Mouse (Mus musculus) heart, embryonic 15.5 days (tissue): ENCODE data around the gene Ghrh. TPM values are rescaled to one million over a fixed set of nuclear protein-coding genes. Genes with fewer than 3 reads are reported as not detected.
A peak's percentile ranks its signal among the peaks of the same experiment; 100 is the strongest.

ENCODE experiments used
- ATAC-seq: fragments of 200-750 bp; cut with Nextera tagmentation; replicated peaks from 2 replicates; pipeline ENCODE4 v1.8.0; 2017; ENCODE audit warnings: low read depth, moderate TSS enrichment; ENCODE audit not compliant: insufficient number of reproducible peaks, insufficient read depth, low FRiP score
- H3K27ac ChIP-seq: fragments of 300-500 bp; sonication (generic); 2 replicates; pipeline ENCODE4 v1.5.1; 2015; ENCODE audit warnings: mild to moderate bottlenecking, inconsistent platforms
- H3K27me3 ChIP-seq: fragments of 300-500 bp; sonication (generic); 2 replicates; pipeline ENCODE4 v1.6.1; 2015; ENCODE audit warnings: inconsistent platforms
- H3K36me3 ChIP-seq: fragments of 300-500 bp; sonication (generic); 2 replicates; pipeline ENCODE4 v1.6.1; 2015; ENCODE audit warnings: mild to moderate bottlenecking, inconsistent platforms
- H3K4me1 ChIP-seq: fragments of 300-500 bp; sonication (generic); replicated peaks from 2 replicates; pipeline ENCODE4 v1.6.1; 2015; ENCODE audit warnings: inconsistent platforms
- H3K4me2 ChIP-seq: fragments of 300-500 bp; sonication (generic); 2 replicates; pipeline ENCODE4 v1.6.1; 2015; ENCODE audit warnings: inconsistent platforms, mild to moderate bottlenecking, moderate library complexity
- H3K4me3 ChIP-seq: fragments of 300-500 bp; sonication (generic); 2 replicates; pipeline ENCODE4 v1.5.1; 2015; ENCODE audit warnings: mild to moderate bottlenecking, inconsistent platforms
- H3K9ac ChIP-seq: fragments of 300-500 bp; sonication (generic); 2 replicates; pipeline ENCODE4 v1.6.1; 2015; ENCODE audit warnings: mild to moderate bottlenecking, inconsistent platforms
- H3K9me3 ChIP-seq: fragments of 300-500 bp; sonication (generic); replicated peaks from 2 replicates; pipeline ENCODE4 v1.6.1; 2016; ENCODE audit warnings: inconsistent platforms
- WGBS: fragments of 180-500 bp; shearing (Covaris S2); methylation state at CpG from one replicate; pipeline ENCODE4 v1.1.7; 2015; ENCODE audit warnings: mixed read lengths; 5-methylcytosine and 5-hydroxymethylcytosine counted together
- polyA plus RNA-seq: library from polyadenylated mRNA; unstranded; fragments of >200 nt; fragmentation: Nextera tagmentation; extraction: Ambion mirVana; gene quantifications from 2 replicates; pipeline ENCODE4 v1.2.1, GENCODE M21; 2015

Gene Ghrh
- polyA plus RNA-seq, 1 experiment from 2014 or later: not detected

DNA sequence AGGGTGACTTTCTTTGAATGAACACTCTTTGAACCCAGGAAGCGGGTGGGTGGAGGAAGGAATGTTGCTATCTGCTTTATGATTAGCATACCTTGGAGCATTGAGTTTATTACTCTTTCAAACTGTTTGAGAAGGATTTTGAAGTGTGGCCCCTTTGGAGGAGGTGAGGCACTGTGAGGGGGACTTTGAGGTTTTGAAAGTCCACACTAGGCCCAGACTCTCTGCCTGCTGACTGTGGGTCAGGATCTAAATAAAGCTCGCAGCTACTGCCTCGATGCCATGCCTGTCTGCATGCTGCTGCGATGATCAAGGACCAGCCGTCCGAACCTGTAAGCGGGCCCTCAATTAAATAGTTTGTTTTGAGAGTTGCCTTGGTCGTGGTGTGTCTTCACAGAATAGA is 27.7 kb upstream of the Ghrh start:
- H3K4me3 ChIP-seq: no peak overlapping the region
- peaks cover 7% of the 10 kb centered on the region; the same call in 1 of the 2 replicates for H3K36me3 ChIP-seq
- peaks cover 46% of the 10 kb centered on the region for H3K4me1 ChIP-seq
- ATAC-seq: no peak
- H3K4me2 ChIP-seq: no peak overlapping the region
- no peaks in the 10 kb centered on the region for H3K9me3 ChIP-seq
- H3K9ac ChIP-seq: no peak overlapping the region; the same call in 1 of the 2 replicates
- H3K27ac ChIP-seq: no peak overlapping the region
- no peaks in the 10 kb centered on the region for H3K27me3 ChIP-seq
- WGBS: 37% methylated on average over 8 of the region's 8 CpGs

DNA sequence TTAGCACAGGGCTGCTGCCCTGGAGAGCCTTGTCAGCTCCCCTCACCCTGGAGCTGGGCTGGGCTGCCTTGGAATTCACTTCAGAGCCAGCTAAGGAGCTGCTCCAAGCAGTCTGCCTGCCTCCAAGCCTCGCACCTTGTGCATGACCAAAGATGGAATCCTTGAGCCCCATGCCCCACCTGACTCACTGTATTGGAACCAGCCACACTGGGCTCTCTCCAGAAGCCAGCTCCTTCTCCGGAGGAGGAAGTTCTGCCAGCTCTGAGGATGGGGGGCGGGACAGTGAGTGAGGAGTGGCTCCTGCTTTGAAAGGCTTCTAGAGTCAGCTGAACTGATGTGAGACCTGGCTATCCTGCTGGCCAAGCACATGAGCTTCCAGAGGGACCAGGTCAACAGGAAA is 26.4 kb upstream of the Ghrh start:
- Histone ChIP-seq H3K27ac (no peak overlapping the region), H3K4me2 (no peak overlapping the region), H3K4me3 (no peak overlapping the region), H3K9ac (no peak overlapping the region), H3K4me1 (peaks cover 49% of the 10 kb centered on the region), H3K27me3 (no peaks in the 10 kb centered on the region), H3K9me3 (no peaks in the 10 kb centered on the region), H3K36me3 (no peaks in the 10 kb centered on the region)
- ATAC-seq: no peak
- 60% methylated on average over 3 of the region's 3 CpGs for WGBS

GRCm38 (mm10) chr2:157371696-157372095 is 24.4 kb upstream of the Ghrh start:
- no peak overlapping the region for H3K27ac ChIP-seq
- ATAC-seq: no peak
- 48% methylated on average over 6 of the region's 6 CpGs for WGBS
- no peak overlapping the region for H3K4me3 ChIP-seq
- no peaks in the 10 kb centered on the region for H3K36me3 ChIP-seq
- H3K9me3 ChIP-seq: no peaks in the 10 kb centered on the region
- H3K9ac ChIP-seq: no peak overlapping the region
- no peaks in the 10 kb centered on the region for H3K27me3 ChIP-seq
- no peak overlapping the region for H3K4me2 ChIP-seq
- H3K4me1 ChIP-seq: peaks cover 52% of the 10 kb centered on the region

- H3K9me3 ChIP-seq: no peaks in the 10 kb centered on the region
- H3K36me3 ChIP-seq: no peaks in the 10 kb centered on the region
- peak overlapping the region; percentile 94 for H3K27ac ChIP-seq
- no peaks in the 10 kb centered on the region for H3K27me3 ChIP-seq
- H3K4me2 ChIP-seq: peak overlapping the region; percentile 81
- H3K9ac ChIP-seq: peak overlapping the region; percentile 94
- peak; percentile 1; the same call in 1 of the 2 replicates for ATAC-seq
- H3K4me1 ChIP-seq: peaks cover 32% of the 10 kb centered on the region
- WGBS: 3% methylated on average over 13 of the region's 13 CpGs
- H3K4me3 ChIP-seq: peak overlapping the region; percentile 95
Observed at GRCm38 (mm10) chr2:157367991-157368390, 20.7 kb upstream of the Ghrh start.

DNA sequence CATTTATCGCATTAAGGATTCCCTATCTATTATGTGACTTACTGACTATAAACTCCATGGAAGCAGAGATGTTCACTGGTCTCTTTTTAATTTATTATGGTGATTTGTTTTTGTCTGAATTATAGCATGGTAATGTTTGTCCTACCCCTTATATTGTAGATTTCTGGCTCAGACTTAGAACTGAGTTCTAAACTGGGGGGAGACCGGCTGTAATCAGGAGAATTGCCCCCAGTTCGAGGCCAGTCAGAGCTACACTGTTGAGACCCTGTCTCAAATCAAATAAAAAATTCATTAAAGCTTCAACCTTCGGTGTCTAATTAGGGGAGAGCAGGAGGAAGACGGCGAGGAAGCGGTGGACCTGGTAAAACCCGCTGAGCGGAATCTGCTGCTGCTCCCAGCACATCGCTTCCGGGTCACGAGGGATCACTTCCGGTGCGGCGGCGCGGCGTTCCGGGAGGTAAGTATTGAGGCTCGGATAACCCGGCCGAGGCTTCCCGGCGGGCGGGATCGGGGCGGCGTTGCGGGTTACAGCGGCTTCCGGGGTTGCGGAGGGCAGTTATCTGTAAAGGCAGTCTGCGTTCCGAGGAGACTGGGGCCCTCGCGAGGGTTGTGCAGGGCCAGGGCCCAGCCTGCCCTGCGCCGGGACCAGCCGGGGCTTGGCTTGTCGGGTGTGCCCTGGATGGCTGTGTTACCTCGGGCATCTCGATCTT is 20.0 kb upstream of the Ghrh start, which contains the start of gene Manbal:
TSS of gene Manbal (plus strand) at position 411 of the 710 bp plus-strand sequence.
- Histone ChIP-seq H3K4me2 (peak within 1 kb of the TSS; percentile 81), H3K9me3 (no peaks in the 10 kb centered on the region), H3K36me3 (no peaks in the 10 kb centered on the region), H3K27me3 (no peaks in the 10 kb centered on the region), H3K4me1 (peaks cover 27% of the 10 kb centered on the region), H3K4me3 (peak within 1 kb of the TSS; percentile 95), H3K27ac (peak within 1 kb of the TSS; percentile 94), H3K9ac (peak within 1 kb of the TSS; percentile 94)
- 4% methylated on average over 42 of the region's 42 CpGs for WGBS
- ATAC-seq: peak; percentile 80

- 61% methylated on average over 9 of the region's 9 CpGs for WGBS
- H3K4me2 ChIP-seq: peak overlapping the region; percentile 81
- H3K9ac ChIP-seq: no peak overlapping the region
- H3K4me3 ChIP-seq: peak overlapping the region; percentile 95
- H3K27ac ChIP-seq: peak overlapping the region; percentile 94; the same call in 1 of the 2 replicates
- no peaks in the 10 kb centered on the region for H3K27me3 ChIP-seq
- H3K4me1 ChIP-seq: peaks cover 25% of the 10 kb centered on the region
- no peaks in the 10 kb centered on the region for H3K9me3 ChIP-seq
- no peaks in the 10 kb centered on the region for H3K36me3 ChIP-seq
- no peak for ATAC-seq
Observed at GRCm38 (mm10) chr2:157366762-157367161, 19.5 kb upstream of the Ghrh start.

DNA sequence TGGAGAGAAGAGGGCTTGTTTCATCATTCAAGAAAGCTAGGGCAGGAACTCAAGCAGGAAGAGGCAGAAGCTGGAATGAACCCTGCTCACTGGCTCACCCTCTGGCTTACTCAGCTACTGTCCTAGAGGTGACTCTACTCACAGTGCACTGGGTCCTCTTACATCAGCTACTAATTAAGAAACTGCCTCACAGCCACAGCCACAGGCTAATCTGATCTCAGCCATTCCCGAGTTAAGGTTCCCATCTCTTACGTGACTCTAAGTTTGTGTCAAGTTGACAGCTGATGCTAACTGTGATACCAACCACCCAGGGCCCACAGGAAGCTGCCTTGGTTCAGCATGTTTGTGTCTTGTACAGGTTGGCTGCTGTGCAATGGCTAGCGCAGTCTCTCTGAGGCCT is 15.7 kb upstream of the Ghrh start:
- no peak for ATAC-seq
- Histone ChIP-seq H3K4me2 (no peak overlapping the region), H3K4me3 (no peak overlapping the region), H3K9ac (no peak overlapping the region), H3K27ac (no peak overlapping the region), H3K9me3 (no peaks in the 10 kb centered on the region), H3K27me3 (no peaks in the 10 kb centered on the region), H3K4me1 (peaks cover 12% of the 10 kb centered on the region), H3K36me3 (no peaks in the 10 kb centered on the region)
- 64% methylated on average over 3 of the region's 3 CpGs for WGBS

DNA sequence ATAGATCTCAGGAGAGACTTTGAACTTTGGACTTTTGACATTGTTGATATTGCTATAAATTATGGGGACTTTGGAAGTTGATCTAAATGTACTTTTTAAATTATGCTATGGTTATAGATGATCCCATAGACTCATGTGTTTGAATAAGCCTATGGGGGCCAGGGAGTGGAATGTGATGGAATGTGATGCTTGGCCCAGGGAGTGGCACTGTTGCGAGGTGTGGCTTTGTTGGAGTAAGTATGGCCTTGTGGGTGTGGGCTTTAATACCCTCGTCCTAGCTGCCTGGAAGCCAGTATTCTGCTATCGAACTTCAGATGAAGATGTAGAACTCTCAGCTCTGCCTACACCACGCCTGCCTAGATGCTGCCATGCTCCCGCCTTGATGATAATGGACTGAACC is 12.7 kb upstream of the Ghrh start:
- Histone ChIP-seq H3K4me1 (peaks cover 6% of the 10 kb centered on the region), H3K27ac (no peak overlapping the region), H3K27me3 (no peaks in the 10 kb centered on the region), H3K9ac (no peak overlapping the region), H3K9me3 (no peaks in the 10 kb centered on the region), H3K4me3 (no peak overlapping the region), H3K4me2 (no peak overlapping the region), H3K36me3 (no peaks in the 10 kb centered on the region)
- 76% methylated on average over 5 of the region's 5 CpGs for WGBS
- no peak for ATAC-seq

GRCm38 (mm10) chr2:157354106-157354505 is 6.8 kb upstream of the Ghrh start:
- Histone ChIP-seq H3K9ac (no peak overlapping the region), H3K36me3 (no peaks in the 10 kb centered on the region), H3K27ac (no peak overlapping the region), H3K4me2 (no peak overlapping the region), H3K27me3 (no peaks in the 10 kb centered on the region), H3K4me3 (no peak overlapping the region), H3K9me3 (no peaks in the 10 kb centered on the region), H3K4me1 (no peaks in the 10 kb centered on the region)
- WGBS: 67% methylated on average over 3 of the region's 3 CpGs
- ATAC-seq: no peak

- 68% methylated on average over 4 of the region's 4 CpGs for WGBS
- Histone ChIP-seq H3K9ac (no peak overlapping the region), H3K27ac (no peak overlapping the region), H3K36me3 (no peaks in the 10 kb centered on the region), H3K9me3 (no peaks in the 10 kb centered on the region), H3K4me3 (no peak overlapping the region), H3K27me3 (no peaks in the 10 kb centered on the region), H3K4me1 (no peaks in the 10 kb centered on the region), H3K4me2 (no peak overlapping the region)
- ATAC-seq: no peak
Observed at GRCm38 (mm10) chr2:157353183-157353582, 5.9 kb upstream of the Ghrh start.

- Histone ChIP-seq H3K36me3 (no peaks in the 10 kb centered on the region), H3K27ac (no peak overlapping the region), H3K4me3 (no peak overlapping the region), H3K27me3 (no peaks in the 10 kb centered on the region), H3K9me3 (no peaks in the 10 kb centered on the region), H3K4me1 (peaks cover 7% of the 10 kb centered on the region), H3K9ac (no peak overlapping the region), H3K4me2 (no peak overlapping the region)
- WGBS: 64% methylated on average over 12 of the region's 12 CpGs
- ATAC-seq: no peak
Observed at GRCm38 (mm10) chr2:157349121-157349778, 1.9 kb upstream of the Ghrh start.

- H3K4me2 ChIP-seq: no peak overlapping the region
- H3K9ac ChIP-seq: no peak overlapping the region
- no peak overlapping the region for H3K4me3 ChIP-seq
- no peak for ATAC-seq
- H3K4me1 ChIP-seq: peaks cover 7% of the 10 kb centered on the region
- H3K27me3 ChIP-seq: no peaks in the 10 kb centered on the region
- 68% methylated on average over 6 of the region's 6 CpGs for WGBS
- no peak overlapping the region for H3K27ac ChIP-seq
- H3K36me3 ChIP-seq: no peaks in the 10 kb centered on the region
- H3K9me3 ChIP-seq: no peaks in the 10 kb centered on the region
Observed at GRCm38 (mm10) chr2:157343337-157343736, 4.0 kb downstream of the Ghrh start.
